Mouse (Mus musculus): ENCODE measurements around the gene Inpp5d. TPM values are rescaled to one million over a fixed set of nuclear protein-coding genes. Genes with fewer than 3 reads are reported as not detected.

Gene Inpp5d
- polyA plus RNA-seq, 1 experiment from 2014 or later, result 0.30 TPM

- POLR2A ChIA-PET, result no interaction called here
- no peak for ATAC-seq
- DNase-seq (ENCODE audit: low read depth, low spot score), result no peak
- no peak for TF ChIP-seq CTCF (IDR thresholded peaks at IDR 0.05)
- no peaks in the 10 kb centered on the region for H3K27me3 ChIP-seq
- in situ Hi-C loops (cut with MboI; ENCODE audit: low pct_unique_long_range_greater_than_20kb), result loop anchor here (10.0 kb wide), 1 partner anchor 1875 kb away; no protein-coding TSS in a partner anchor
- CTCF ChIA-PET, result interaction anchor here (1.5 kb wide), 1 partner anchor 23 kb away, joined by 4 read pairs; no protein-coding TSS in a partner anchor
Observed at GRCm38 (mm10) chr1:87729850-87730249, 109.7 kb downstream of the Inpp5d start.

GRCm38 (mm10) chr1:87730271-87730670 is 110.2 kb downstream of the Inpp5d start:
- DNase-seq (ENCODE audit: low read depth, low spot score), result no peak
- POLR2A ChIA-PET, result no interaction called here
- no peak for TF ChIP-seq CTCF (IDR thresholded peaks at IDR 0.05)
- in situ Hi-C loops (cut with MboI; ENCODE audit: low pct_unique_long_range_greater_than_20kb), result loop anchor here (10.0 kb wide), 1 partner anchor 1875 kb away; no protein-coding TSS in a partner anchor
- H3K27me3 ChIP-seq, result no peaks in the 10 kb centered on the region
- CTCF ChIA-PET, result no interaction called here
- ATAC-seq, result no peak

GRCm38 (mm10) chr1:87733212-87733611 is 113.1 kb downstream of the Inpp5d start:
- ChIA-PET CTCF (no interaction called here), POLR2A (no interaction called here)
- TF ChIP-seq CTCF (IDR thresholded peaks at IDR 0.05), result no peak
- no peak for ATAC-seq
- in situ Hi-C loops (cut with MboI; ENCODE audit: low pct_unique_long_range_greater_than_20kb), result loop anchor here (10.0 kb wide), 1 partner anchor 1878 kb away; no protein-coding TSS in a partner anchor
- H3K27me3 ChIP-seq, result no peaks in the 10 kb centered on the region
- DNase-seq (ENCODE audit: low read depth, low spot score), result no peak

GRCm38 (mm10) chr1:87734153-87734552 is 114.0 kb downstream of the Inpp5d start:
- ATAC-seq (no peak), DNase-seq (ENCODE audit: low read depth, low spot score) (no peak)
- ChIA-PET CTCF (interaction anchor here (0.7 to 0.8 kb wide), 2 partner anchors 165 to 285 kb away, joined by 3 read pairs; no protein-coding TSS in a partner anchor), POLR2A (no interaction called here)
- in situ Hi-C loops (cut with MboI; ENCODE audit: low pct_unique_long_range_greater_than_20kb), result loop anchor here (10.0 kb wide), 1 partner anchor 1879 kb away; no protein-coding TSS in a partner anchor
- no peaks in the 10 kb centered on the region for H3K27me3 ChIP-seq
- no peak for TF ChIP-seq CTCF (IDR thresholded peaks at IDR 0.05)

DNA sequence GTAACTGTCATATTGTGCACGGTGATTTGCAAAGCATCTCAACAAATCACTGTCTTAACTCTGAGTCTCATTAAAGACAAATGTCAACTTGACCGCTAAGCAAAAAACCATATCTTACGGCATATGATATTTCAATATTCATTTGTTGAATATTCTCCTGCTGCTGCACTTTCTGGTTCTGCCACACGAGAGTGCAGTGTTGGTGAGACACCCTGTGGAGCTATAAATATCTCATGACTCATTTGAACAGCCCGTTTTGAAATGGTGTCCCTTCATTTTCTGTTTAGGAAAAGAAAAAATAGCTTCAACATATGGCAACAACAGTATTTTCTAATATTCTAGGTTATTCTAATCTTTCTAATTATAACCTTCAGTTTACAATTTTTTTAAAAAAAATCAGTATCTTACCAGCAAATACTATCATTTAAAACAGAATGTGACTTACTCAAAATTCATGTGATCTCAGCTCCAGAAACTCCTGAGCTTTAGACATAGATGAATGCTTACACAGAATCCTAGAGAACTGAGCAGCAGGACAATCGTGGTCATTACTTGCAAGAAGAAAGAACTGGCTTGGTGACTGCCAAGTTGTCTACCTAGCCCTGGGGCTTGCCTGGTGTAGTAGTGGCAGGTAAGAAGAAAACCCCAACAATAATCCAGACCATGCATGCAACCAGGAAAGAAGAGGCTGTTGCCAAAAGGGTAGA is 120.6 kb downstream of the Inpp5d start:
- DNase-seq (ENCODE audit: low read depth, low spot score) (no peak), ATAC-seq (no peak)
- ChIA-PET POLR2A (interaction anchor here (1.1 kb wide), 1 partner anchor 25 kb away, joined by 3 read pairs; no protein-coding TSS in a partner anchor), CTCF (interaction anchor here (1.0 to 3.3 kb wide), 4 partner anchors 10 to 293 kb away, joined by 3 to 20 read pairs (median 4); no protein-coding TSS in a partner anchor)
- TF ChIP-seq CTCF (IDR thresholded peaks at IDR 0.05), result peak; percentile 48
- in situ Hi-C loops (cut with MboI; ENCODE audit: low pct_unique_long_range_greater_than_20kb), result no loop called here
- H3K27me3 ChIP-seq, result no peaks in the 10 kb centered on the region

- ChIA-PET POLR2A (no interaction called here), CTCF (interaction anchor here (4.0 kb wide), 1 partner anchor 9 kb away, joined by 20 read pairs; no protein-coding TSS in a partner anchor)
- DNase-seq (ENCODE audit: low read depth, low spot score) (no peak), ATAC-seq (no peak)
- TF ChIP-seq CTCF (IDR thresholded peaks at IDR 0.05), result no peak
- in situ Hi-C loops (cut with MboI; ENCODE audit: low pct_unique_long_range_greater_than_20kb), result no loop called here
- peaks cover 13% of the 10 kb centered on the region for H3K27me3 ChIP-seq
Observed at GRCm38 (mm10) chr1:87749360-87749973, 129.4 kb downstream of the Inpp5d start.

DNA sequence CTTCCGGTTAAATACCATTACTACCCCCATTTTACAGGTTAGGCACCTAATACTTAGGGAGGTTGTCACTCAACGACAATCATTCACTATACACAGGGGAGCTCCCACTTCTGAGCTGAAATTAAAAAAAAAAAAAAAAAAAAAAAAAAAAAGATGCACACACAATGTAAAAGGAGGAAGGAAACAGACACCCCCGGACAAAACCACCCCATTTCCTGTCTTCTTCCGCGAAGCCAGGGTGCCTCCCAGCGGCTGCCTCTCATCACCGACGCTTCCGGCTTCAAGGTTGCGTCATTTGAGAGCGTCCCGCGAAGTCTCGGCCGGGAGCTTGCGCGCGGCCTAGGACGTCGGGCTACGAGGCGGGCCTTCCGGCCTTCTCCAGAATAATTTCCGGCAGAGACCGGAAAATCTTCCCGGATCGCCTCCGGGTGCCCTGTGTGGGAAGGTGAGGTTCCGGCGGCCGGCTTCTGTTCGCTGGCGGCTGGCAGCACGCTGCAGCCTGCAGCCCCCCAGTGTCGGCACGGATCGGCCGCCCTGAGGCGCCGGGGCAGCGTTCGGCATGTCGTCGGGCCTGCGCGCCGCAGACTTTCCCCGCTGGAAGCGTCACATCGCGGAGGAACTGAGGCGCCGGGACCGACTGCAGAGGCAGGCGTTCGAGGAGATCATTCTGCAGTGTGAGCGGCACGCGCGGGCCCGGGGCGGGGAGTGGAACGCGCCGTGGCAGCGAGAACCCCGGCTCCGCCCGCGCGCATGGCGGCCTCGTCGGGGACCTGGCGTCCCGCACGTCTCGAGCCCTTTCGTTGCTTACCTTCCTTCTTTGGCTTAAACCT is 135.7 kb downstream of the Inpp5d start, which contains the start of gene Atg16l1:
Gene Atg16l1 (plus strand): TSS at position 230 of the 830 bp plus-strand sequence.
- POLR2A ChIA-PET, result interaction anchor here (0.5 to 0.7 kb wide), 12 partner anchors 13 to 1107 kb away, joined by 3 to 15 read pairs (median 5); no protein-coding TSS in a partner anchor
- in situ Hi-C loops (cut with MboI; ENCODE audit: low pct_unique_long_range_greater_than_20kb), result loop anchor here (5.0 kb wide), 1 partner anchor 309 kb away; no protein-coding TSS in a partner anchor
- DNase-seq (ENCODE audit: low read depth, low spot score) (peak; percentile 73), ATAC-seq (peak; percentile 92)
- CTCF ChIA-PET, result interaction anchor here (1.2 to 2.1 kb wide), 5 partner anchors 214 to 338 kb away, joined by 3 to 13 read pairs (median 5); no protein-coding TSS in a partner anchor
- H3K27me3 ChIP-seq, result peaks cover 2% of the 10 kb centered on the region
- TF ChIP-seq CTCF (IDR thresholded peaks at IDR 0.05), result peak; percentile 92

GRCm38 (mm10) chr1:87763821-87764220 is 143.7 kb downstream of the Inpp5d start:
- ChIA-PET POLR2A (no interaction called here), CTCF (no interaction called here)
- no peak for TF ChIP-seq CTCF (IDR thresholded peaks at IDR 0.05)
- no peak for ATAC-seq
- in situ Hi-C loops (cut with MboI; ENCODE audit: low pct_unique_long_range_greater_than_20kb), result no loop called here
- H3K27me3 ChIP-seq, result no peaks in the 10 kb centered on the region
- DNase-seq (ENCODE audit: low read depth, low spot score), result no peak

DNA sequence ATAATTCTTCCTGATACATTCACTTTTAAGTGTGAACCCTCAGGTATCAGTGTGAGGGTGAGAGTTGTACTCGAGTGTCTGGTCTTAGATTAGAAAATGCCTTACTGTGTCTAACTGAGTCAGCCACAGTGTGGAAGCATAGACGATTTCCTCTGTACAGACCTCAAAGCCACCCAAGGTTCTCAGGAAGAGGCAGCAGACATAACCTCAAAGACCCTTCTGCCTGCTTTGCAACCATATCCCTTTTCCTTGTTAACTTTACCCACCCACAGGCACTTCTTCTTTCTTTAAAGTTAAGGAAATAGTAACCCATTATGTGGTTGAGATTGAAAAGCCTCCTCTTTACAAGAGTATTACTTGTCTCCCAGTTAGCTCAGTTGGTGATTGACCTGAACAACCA is 145.6 kb downstream of the Inpp5d start:
- ATAC-seq (no peak), DNase-seq (ENCODE audit: low read depth, low spot score) (no peak)
- in situ Hi-C loops (cut with MboI; ENCODE audit: low pct_unique_long_range_greater_than_20kb), result no loop called here
- H3K27me3 ChIP-seq, result no peaks in the 10 kb centered on the region
- no peak for TF ChIP-seq CTCF (IDR thresholded peaks at IDR 0.05)
- CTCF ChIA-PET, result no interaction called here
- POLR2A ChIA-PET, result no interaction called here

GRCm38 (mm10) chr1:87766233-87766632 is 146.1 kb downstream of the Inpp5d start:
- ChIA-PET CTCF (interaction anchor here (0.8 to 1.6 kb wide), 5 partner anchors 10 to 168 kb away, joined by 3 to 5 read pairs (median 4); no protein-coding TSS in a partner anchor), POLR2A (no interaction called here)
- ATAC-seq (peak; percentile 44), DNase-seq (ENCODE audit: low read depth, low spot score) (no peak)
- H3K27me3 ChIP-seq, result no peaks in the 10 kb centered on the region
- peak; percentile 81 for TF ChIP-seq CTCF (IDR thresholded peaks at IDR 0.05)
- in situ Hi-C loops (cut with MboI; ENCODE audit: low pct_unique_long_range_greater_than_20kb), result no loop called here
